ENCODE assay signal across 19 mouse cellular contexts in genomic region chr11:50139571-50139970, GRCm38 (mm10). TPM values are rescaled to one million over a fixed set of nuclear protein-coding genes. Genes with fewer than 3 reads are reported as not detected.
DNase-seq lines count a peak whose midpoint lies in the region; ATAC-seq and TF ChIP-seq lines count a peak whose summit lies in the region.
"Had no signal": no experiment of that assay in that cellular context is flagged by ENCODE, and none has a peak within 500 bp of the region (broad histone marks: within the 10 kb centered on the region; RNA-seq: fewer than 3 reads in every experiment).

No protein-coding gene starts in this region.

- H3K4me1 ChIP-seq in kidney, embryonic 14.5 days (ENCODE audit: control insufficient read depth, insufficient read depth, low read length): no peaks in the 10 kb centered on the region
- peaks cover 2% of the 10 kb centered on the region; the same call in 1 of the 2 replicates for H3K4me1 ChIP-seq in intestine, embryonic 16.5 days (ENCODE audit: control insufficient read depth, insufficient read depth, low read length)
- H3K4me1 ChIP-seq in limb, embryonic 10.5 days: peaks cover 5% of the 10 kb centered on the region; the same call in 1 of the 2 replicates
- no peaks in the 10 kb centered on the region for H3K4me1 ChIP-seq in hindbrain, embryonic 10.5 days (replicated peaks)
- H3K4me1 ChIP-seq in midbrain, embryonic 10.5 days: no peaks in the 10 kb centered on the region
- H3K4me1 ChIP-seq in heart, adult 2 months (ENCODE audit: control insufficient read depth, insufficient read depth, low read length): peaks cover under 1% of the 10 kb centered on the region
- H3K4me1 ChIP-seq: embryonic facial prominence, embryonic 12.5 days; limb, embryonic 13.5 days; neural tube, embryonic 12.5 days had no signal

- no peaks in the 10 kb centered on the region for H3K9me3 ChIP-seq in kidney, embryonic 14.5 days (ENCODE audit: control insufficient read depth, low read length)
- H3K9me3 ChIP-seq in intestine, embryonic 16.5 days (ENCODE audit: control insufficient read depth, low read length): no peaks in the 10 kb centered on the region
- H3K9me3 ChIP-seq in limb, embryonic 10.5 days (replicated peaks): no peaks in the 10 kb centered on the region
- H3K9me3 ChIP-seq in hindbrain, embryonic 10.5 days: no peaks in the 10 kb centered on the region
- no peaks in the 10 kb centered on the region for H3K9me3 ChIP-seq in midbrain, embryonic 10.5 days (replicated peaks)
- H3K9me3 ChIP-seq: embryonic facial prominence, embryonic 12.5 days; limb, embryonic 13.5 days; neural tube, embryonic 12.5 days had no signal

- no peaks in the 10 kb centered on the region for H3K27me3 ChIP-seq in kidney, embryonic 14.5 days (ENCODE audit: control insufficient read depth, insufficient read depth, low read length)
- H3K27me3 ChIP-seq in intestine, embryonic 16.5 days (replicated peaks; ENCODE audit: control insufficient read depth, insufficient read depth, low read length): no peaks in the 10 kb centered on the region
- H3K27me3 ChIP-seq in limb, embryonic 10.5 days (ENCODE audit: low read depth, poor library complexity, severe bottlenecking): no peaks in the 10 kb centered on the region
- no peaks in the 10 kb centered on the region for H3K27me3 ChIP-seq in hindbrain, embryonic 10.5 days (ENCODE audit: insufficient read depth, poor library complexity, severe bottlenecking)
- no peaks in the 10 kb centered on the region for H3K27me3 ChIP-seq in midbrain, embryonic 10.5 days (ENCODE audit: low read depth, poor library complexity, severe bottlenecking)
- H3K27me3 ChIP-seq in heart, adult 2 months (ENCODE audit: control insufficient read depth, insufficient read depth, low read length): no peaks in the 10 kb centered on the region
- H3K27me3 ChIP-seq: embryonic facial prominence, embryonic 12.5 days; limb, embryonic 13.5 days; neural tube, embryonic 12.5 days; Patski had no signal

- H3K27ac ChIP-seq in kidney, embryonic 14.5 days (ENCODE audit: low read depth, low read length): no peak overlapping the region
- H3K27ac ChIP-seq in intestine, embryonic 16.5 days (ENCODE audit: low read length): no peak overlapping the region
- 0 out of 2 replicates have a peak overlapping the region, but pooled peaks have one; percentile 8 for H3K27ac ChIP-seq in limb, embryonic 10.5 days
- H3K27ac ChIP-seq in hindbrain, embryonic 10.5 days: no peak overlapping the region
- H3K27ac ChIP-seq in midbrain, embryonic 10.5 days (replicated peaks): no peak overlapping the region
- no peak overlapping the region for H3K27ac ChIP-seq in heart, adult 2 months
- H3K27ac ChIP-seq: embryonic facial prominence, embryonic 12.5 days; gastrocnemius, adult 2 months; limb, embryonic 13.5 days; neural tube, embryonic 12.5 days had no signal

- TF ChIP-seq EP300 in heart, adult 2 months (IDR thresholded peaks at IDR 0.05; ENCODE audit: insufficient read depth, low read depth, low read length): no peak

- ATAC-seq in kidney, embryonic 14.5 days (ENCODE audit: low FRiP score, low TSS enrichment): no peak
- peak; percentile 59 for ATAC-seq in intestine, embryonic 16.5 days
- ATAC-seq: forebrain, embryonic 16.5 days; lung, postnatal 0 days; Patski had no signal

- intact Hi-C loops in heart, adult 2 months (cut with DNase I): no loop called here

- no peak for TF ChIP-seq POLR2A in heart, adult 2 months (IDR thresholded peaks at IDR 0.05; ENCODE audit: insufficient read depth, low read depth, low read length)

- no peak overlapping the region for H3K4me2 ChIP-seq in kidney, embryonic 14.5 days (replicated peaks; ENCODE audit: low read depth, low read length)
- no peak overlapping the region for H3K4me2 ChIP-seq in intestine, embryonic 16.5 days (ENCODE audit: low read depth, low read length)
- H3K4me2 ChIP-seq: embryonic facial prominence, embryonic 12.5 days; limb, embryonic 13.5 days; neural tube, embryonic 12.5 days had no signal

- no peak overlapping the region for H3K9ac ChIP-seq in kidney, embryonic 14.5 days (ENCODE audit: low read depth, low read length)
- no peak overlapping the region for H3K9ac ChIP-seq in intestine, embryonic 16.5 days (ENCODE audit: low read depth, low read length)
- H3K9ac ChIP-seq in heart, adult 2 months (ENCODE audit: low read depth, low read length): no peak overlapping the region
- H3K9ac ChIP-seq: embryonic facial prominence, embryonic 12.5 days; limb, embryonic 13.5 days; neural tube, embryonic 12.5 days had no signal

- H3K36me3 ChIP-seq in kidney, embryonic 14.5 days (ENCODE audit: control insufficient read depth, insufficient read depth, low read length): peaks cover 72% of the 10 kb centered on the region
- H3K36me3 ChIP-seq in intestine, embryonic 16.5 days (ENCODE audit: control insufficient read depth, insufficient read depth, low read length): peaks cover 13% of the 10 kb centered on the region
- H3K36me3 ChIP-seq in limb, embryonic 10.5 days: peaks cover 90% of the 10 kb centered on the region
- H3K36me3 ChIP-seq in hindbrain, embryonic 10.5 days: peaks cover 88% of the 10 kb centered on the region
- peaks cover 86% of the 10 kb centered on the region for H3K36me3 ChIP-seq in midbrain, embryonic 10.5 days
- no peaks in the 10 kb centered on the region for H3K36me3 ChIP-seq in heart, adult 2 months (ENCODE audit: control insufficient read depth, insufficient read depth, low read length)

- DNase-seq in kidney, adult 11 months: peak; percentile 83
- peak; percentile 63 for DNase-seq in 416B (ENCODE audit: low read depth)
- no peak for DNase-seq in limb, embryonic 10.5 days (ENCODE audit: low spot score)
- DNase-seq in hindbrain, embryonic 10.5 days (ENCODE audit: low spot score): no peak
- no peak for DNase-seq in midbrain, embryonic 10.5 days (ENCODE audit: low spot score)
- no peak for DNase-seq in heart, adult 2 months
- DNase-seq: adrenal gland, postnatal 36 days; cerebellum, adult 2 months; gastrocnemius, adult 2 months; layer of hippocampus, adult 9-11 months; right cerebral cortex, postnatal 25 days had no signal

- TF ChIP-seq CTCF in heart, adult 2 months (IDR thresholded peaks at IDR 0.05): no peak

- no peak overlapping the region for H3K4me3 ChIP-seq in kidney, embryonic 14.5 days (ENCODE audit: low read length)
- no peak overlapping the region for H3K4me3 ChIP-seq in intestine, embryonic 16.5 days (ENCODE audit: low read length)
- H3K4me3 ChIP-seq in limb, embryonic 10.5 days: no peak overlapping the region
- H3K4me3 ChIP-seq in hindbrain, embryonic 10.5 days: no peak overlapping the region
- no peak overlapping the region for H3K4me3 ChIP-seq in midbrain, embryonic 10.5 days
- no peak overlapping the region for H3K4me3 ChIP-seq in heart, adult 2 months
- H3K4me3 ChIP-seq: embryonic facial prominence, embryonic 12.5 days; gastrocnemius, adult 2 months; limb, embryonic 13.5 days; neural tube, embryonic 12.5 days had no signal

- H3K79me2 ChIP-seq in heart, adult 2 months (replicated peaks; ENCODE audit: control insufficient read depth, insufficient read depth, low read length): no peaks in the 10 kb centered on the region

- WGBS in kidney, embryonic 14.5 days: 71% methylated on average over 7 of the region's 7 CpGs
- 69% methylated on average over 7 of the region's 7 CpGs for WGBS in intestine, embryonic 16.5 days
- WGBS in limb, embryonic 10.5 days: 82% methylated on average over 7 of the region's 7 CpGs
- WGBS in hindbrain, embryonic 10.5 days: 84% methylated on average over 7 of the region's 7 CpGs
- 84% methylated on average over 7 of the region's 7 CpGs for WGBS in midbrain, embryonic 10.5 days
- WGBS in heart, adult 2 months: 80% methylated on average over 7 of the region's 7 CpGs

RNA-seq across cellular contexts. Expression of gene Tbc1d9b, which starts 8.4 kb away (rescaled TPM):
- polyA plus RNA-seq in kidney, embryonic 14.5 days (2014; fragmentation: Nextera tagmentation; extraction: Ambion mirVana): 22.8 and 36.8 TPM in 2 replicates
- polyA plus RNA-seq in intestine, embryonic 16.5 days (2015; fragmentation: Nextera tagmentation; extraction: Ambion mirVana): 29.9 and 32.5 TPM in 2 replicates
- polyA plus RNA-seq in limb, embryonic 10.5 days (2016; fragmentation: Nextera tagmentation; extraction: Ambion mirVana): 31.6 and 42.2 TPM in 2 replicates
- polyA plus RNA-seq in hindbrain, embryonic 10.5 days (2016; fragmentation: Nextera tagmentation; extraction: Ambion mirVana): 39.3 and 40.9 TPM in 2 replicates
- 33.6 and 39.8 TPM in 2 replicates for polyA plus RNA-seq in midbrain, embryonic 10.5 days (2016; fragmentation: Nextera tagmentation; extraction: Ambion mirVana)
- total RNA-seq in heart, adult 2 months (2021): 10 to 100 TPM; 41.4 to 44.0 TPM
- polyA plus RNA-seq in heart, adult 2 months (2012; rRNA removed): 30.9 and 39.6 TPM in 2 replicates

RNA-seq across cellular contexts. Expression of gene Mrnip, which starts 34.7 kb away (rescaled TPM):
- 21.8 and 22.0 TPM in 2 replicates for polyA plus RNA-seq in kidney, embryonic 14.5 days (2014; fragmentation: Nextera tagmentation; extraction: Ambion mirVana)
- 10.3 and 12.4 TPM in 2 replicates for polyA plus RNA-seq in intestine, embryonic 16.5 days (2015; fragmentation: Nextera tagmentation; extraction: Ambion mirVana)
- polyA plus RNA-seq in limb, embryonic 10.5 days (2016; fragmentation: Nextera tagmentation; extraction: Ambion mirVana): 30.2 and 34.1 TPM in 2 replicates
- 23.1 and 26.1 TPM in 2 replicates for polyA plus RNA-seq in hindbrain, embryonic 10.5 days (2016; fragmentation: Nextera tagmentation; extraction: Ambion mirVana)
- polyA plus RNA-seq in midbrain, embryonic 10.5 days (2016; fragmentation: Nextera tagmentation; extraction: Ambion mirVana): 23.4 and 23.8 TPM in 2 replicates
- total RNA-seq in heart, adult 2 months (2021): 1 to 10 TPM; 1.6 to 1.8 TPM
- polyA plus RNA-seq in heart, adult 2 months (2012; rRNA removed): 3.0 and 3.5 TPM in 2 replicates

Comparison
In these comparisons a context has a peak if more than half of its experiments do, and no peak if none do; other contexts are left out.
1. DNase-seq: peak in kidney, adult 11 months (single experiment) and 416B (single experiment); none in limb, embryonic 10.5 days (single experiment), hindbrain, embryonic 10.5 days (single experiment), midbrain, embryonic 10.5 days (single experiment) and heart, adult 2 months (0 of 2).